Mouse (Mus musculus) thymus, postnatal 14 days (tissue): ENCODE measurements around the gene Gpr19.

ENCODE experiments used
- DNase-seq: peaks from one replicate; pipeline ENCODE4 v3.0.0; 2021

Gene Gpr19

DNA sequence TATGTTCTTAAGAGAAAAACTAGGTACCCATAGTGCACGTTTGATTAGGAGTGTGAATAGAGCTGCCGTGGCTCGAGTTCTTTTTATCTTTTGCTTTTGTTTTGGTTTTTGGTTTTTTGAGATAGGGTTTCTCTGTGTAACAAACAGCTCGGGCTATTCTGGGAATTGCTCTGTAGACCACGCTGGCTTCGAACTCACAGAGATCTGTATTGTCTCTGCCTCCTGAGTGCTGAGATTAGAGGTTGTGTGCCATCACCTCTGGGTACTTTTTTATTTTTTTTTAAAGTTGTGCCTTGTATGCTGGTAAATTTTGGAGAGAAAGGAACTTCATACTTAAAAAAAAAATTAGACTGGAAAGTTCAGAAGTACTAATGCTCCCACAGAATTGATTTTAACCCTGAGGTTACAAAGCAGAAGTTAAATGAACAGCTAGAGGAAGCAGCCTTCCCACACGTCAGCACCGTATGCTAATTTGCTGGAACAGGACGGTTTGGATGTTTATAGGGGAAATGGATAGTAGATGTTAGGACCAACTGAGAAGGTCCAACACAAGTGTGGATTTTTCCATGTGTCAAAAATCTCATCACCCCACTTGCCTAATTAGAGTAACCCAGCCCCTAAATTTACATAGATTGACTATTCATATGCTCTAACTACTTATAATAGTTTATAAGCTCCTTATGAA is 24.3 kb upstream of the Gpr19 start:
- no peak for DNase-seq

- DNase-seq, result peak; percentile 54
These were observed 23.5 kb upstream of the Gpr19 start for GRCm38 (mm10) chr6:134921695-134922510.

GRCm38 (mm10) chr6:134921014-134921694 is 22.8 kb upstream of the Gpr19 start:
- DNase-seq, result peak; percentile 78

DNA sequence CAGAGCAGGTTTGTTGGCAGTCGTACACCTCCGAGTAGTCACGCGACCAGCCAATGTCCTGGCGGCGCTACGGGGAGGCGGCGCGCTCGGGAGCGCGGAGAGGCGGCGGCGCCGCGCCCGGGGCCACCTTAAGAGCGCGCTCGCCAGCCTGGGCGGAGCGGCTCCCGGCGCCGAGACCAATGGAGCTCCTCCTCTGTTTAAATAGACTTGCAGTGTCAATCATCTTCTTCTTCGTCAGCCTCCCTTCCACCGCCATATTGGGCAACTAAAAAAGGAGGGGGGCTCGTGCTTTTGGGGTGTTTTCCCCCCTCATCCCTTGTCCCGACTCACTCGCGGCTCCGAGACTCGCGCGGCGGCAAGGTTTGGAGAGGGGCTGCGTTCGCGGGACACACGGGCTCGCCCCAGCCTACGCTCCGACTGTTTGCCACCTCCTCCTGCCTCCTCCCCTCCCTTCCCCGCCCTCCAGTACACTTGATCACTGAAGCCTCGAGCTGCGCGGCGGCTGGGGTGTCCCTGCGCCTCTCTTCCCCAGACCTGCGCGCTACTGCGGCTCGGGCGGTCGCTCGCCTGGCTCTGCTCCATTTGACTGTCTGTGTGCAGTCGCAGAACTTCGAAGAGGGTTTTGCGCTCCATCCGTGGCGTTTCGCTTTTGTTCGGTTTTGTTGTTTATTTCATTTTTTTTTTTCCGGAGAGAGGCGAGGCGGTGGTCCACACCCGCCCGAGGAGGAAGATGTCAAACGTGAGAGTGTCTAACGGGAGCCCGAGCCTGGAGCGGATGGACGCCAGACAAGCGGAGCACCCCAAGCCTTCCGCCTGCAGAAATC is 22.0 kb upstream of the Gpr19 start, which contains the start of gene Cdkn1b:
Cdkn1b (plus strand) TSS at position 212 of the 824 bp plus-strand sequence.
- peak; percentile 91 for DNase-seq

- DNase-seq, result no peak
These were observed 21.3 kb upstream of the Gpr19 start for GRCm38 (mm10) chr6:134919511-134920189.

- peak; percentile 47 for DNase-seq
These were observed 20.4 kb upstream of the Gpr19 start for GRCm38 (mm10) chr6:134918769-134919168.

GRCm38 (mm10) chr6:134917087-134917486 is 18.7 kb upstream of the Gpr19 start:
- peak; percentile 74 for DNase-seq

DNA sequence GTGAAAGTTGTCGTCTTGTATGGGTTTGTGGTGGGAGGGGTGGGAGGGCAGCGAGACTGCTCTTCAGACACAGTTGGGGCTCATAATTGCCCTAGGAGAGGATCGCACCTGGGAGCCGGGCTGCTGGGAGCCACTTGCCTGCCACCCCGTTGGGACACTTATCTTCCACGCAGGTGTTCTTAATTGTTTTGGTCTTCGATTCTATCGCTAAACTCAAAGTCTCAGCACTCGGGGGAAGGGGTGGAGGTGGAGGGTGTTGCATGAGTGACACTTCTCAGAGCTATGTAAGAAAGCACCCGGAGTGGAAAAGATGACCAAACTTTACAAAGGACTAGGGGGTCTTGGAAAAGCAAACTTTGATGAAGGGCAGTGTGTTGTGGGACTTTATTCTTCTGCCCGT is 18.3 kb upstream of the Gpr19 start:
- DNase-seq, result peak; percentile 80

GRCm38 (mm10) chr6:134914523-134914922 is 16.1 kb upstream of the Gpr19 start:
- no peak for DNase-seq

DNA sequence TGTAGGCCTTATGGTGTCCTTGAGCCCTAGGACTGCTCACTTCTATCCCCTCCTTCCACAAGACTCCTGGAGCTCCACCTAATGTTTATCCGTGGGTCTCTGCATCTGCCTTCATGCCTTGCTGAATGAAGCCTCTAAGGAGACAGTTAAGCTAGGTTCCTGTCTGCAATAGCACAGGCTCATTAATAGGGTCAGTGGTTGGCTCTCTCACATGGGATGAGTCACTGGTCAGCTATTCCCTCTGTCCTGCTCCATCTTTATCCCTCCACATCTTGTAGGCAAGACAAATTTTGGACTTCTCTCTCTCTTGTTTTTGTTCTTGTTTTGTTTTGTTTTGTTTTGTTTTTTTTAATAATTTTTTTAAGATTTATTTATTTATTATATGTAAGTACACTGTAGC is 7.4 kb upstream of the Gpr19 start:
- DNase-seq, result no peak

- DNase-seq, result no peak
These were observed 5.8 kb upstream of the Gpr19 start for GRCm38 (mm10) chr6:134903891-134904884.

DNA sequence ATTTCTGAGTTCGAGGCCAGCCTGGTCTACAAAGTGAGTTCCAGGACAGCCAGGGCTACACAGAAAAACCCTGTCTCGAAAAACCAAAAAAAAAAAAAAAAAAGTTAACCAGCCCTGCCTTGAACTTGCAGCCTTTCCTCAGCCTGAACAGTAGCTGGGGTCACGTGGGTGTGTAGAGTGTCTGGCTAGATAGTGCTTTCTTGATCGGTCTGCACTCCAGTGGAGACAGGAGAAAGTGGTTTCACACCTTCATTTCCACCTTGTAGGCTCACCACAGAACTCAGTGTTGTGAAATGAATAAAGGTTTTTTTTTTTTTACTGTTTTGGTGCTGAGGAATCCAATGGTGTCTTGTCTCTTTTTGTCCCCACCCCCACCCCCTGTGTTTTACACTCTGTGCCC is 5.0 kb upstream of the Gpr19 start:
- no peak for DNase-seq

DNA sequence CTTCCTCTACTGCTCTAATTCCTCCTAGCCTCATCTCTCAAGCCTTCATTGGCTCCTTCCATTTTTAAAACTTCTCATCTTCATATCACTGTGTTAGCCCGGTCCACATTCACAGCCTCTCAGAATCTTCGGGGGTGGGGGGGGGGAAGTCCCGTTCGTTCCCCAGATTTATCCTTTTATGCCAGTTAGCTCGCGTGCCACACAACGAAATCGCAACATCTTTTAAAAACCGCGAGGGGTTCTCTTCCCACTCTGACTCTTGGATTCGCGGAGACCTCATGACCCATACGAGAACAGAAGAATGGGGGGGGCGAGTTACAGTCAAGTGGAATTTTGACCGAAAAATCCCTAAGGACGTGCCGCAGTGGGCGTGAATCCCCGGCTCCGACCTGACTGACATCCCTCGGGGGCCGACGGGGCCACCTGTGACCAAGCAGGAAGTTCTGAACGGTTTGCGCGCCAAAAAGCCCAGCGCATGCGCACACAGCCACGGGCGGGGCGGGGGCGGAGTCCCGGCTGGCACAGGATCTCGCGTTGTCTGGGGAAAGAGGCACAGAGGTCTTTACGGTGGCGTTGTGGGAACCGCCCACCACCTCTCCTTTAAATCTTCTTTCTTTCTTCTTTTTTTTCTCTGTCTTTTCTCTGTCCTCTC is 809 bp downstream of the Gpr19 start:
- DNase-seq, result peak; percentile 99

GRCm38 (mm10) chr6:134896570-134897436 is 1.6 kb downstream of the Gpr19 start:
- DNase-seq, result peak; percentile 25

GRCm38 (mm10) chr6:134890436-134890835 is 7.9 kb downstream of the Gpr19 start:
- no peak for DNase-seq

DNA sequence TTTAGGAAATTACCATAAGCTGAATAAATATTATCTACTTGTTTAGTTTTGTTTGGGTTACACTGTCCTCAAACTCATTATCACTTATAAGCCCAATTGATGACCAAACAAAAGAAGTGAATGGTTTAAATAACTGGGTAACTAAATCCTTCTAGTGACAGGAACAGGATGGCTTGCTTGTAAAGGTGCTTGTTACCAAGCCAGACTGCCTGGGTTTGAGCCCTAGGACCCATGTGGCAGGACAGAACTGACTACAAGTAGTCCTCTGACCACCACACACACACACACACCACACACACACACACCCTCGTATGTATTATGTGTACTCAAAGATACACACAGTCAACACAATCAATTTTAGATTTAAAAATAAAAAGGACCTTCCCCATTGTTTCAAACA is 8.6 kb downstream of the Gpr19 start:
- DNase-seq, result no peak

GRCm38 (mm10) chr6:134888563-134889017 is 9.8 kb downstream of the Gpr19 start:
- DNase-seq, result no peak

- DNase-seq, result no peak
These were observed 10.5 kb downstream of the Gpr19 start for GRCm38 (mm10) chr6:134887711-134888449.
